Mouse (Mus musculus): ENCODE measurements around the gene Ppp3r1. TPM values are rescaled to one million over a fixed set of nuclear protein-coding genes. Genes with fewer than 3 reads are reported as not detected.

The Ppp3r1 gene
- polyA plus RNA-seq, 1 experiment from 2014 or later, result 88.2 TPM

- Histone ChIP-seq H3K4me3 (ENCODE audit: low read length) (no peak overlapping the region), H3K27ac (ENCODE audit: low read length) (no peak overlapping the region), H3K36me3 (ENCODE audit: control insufficient read depth, insufficient read depth, low read length) (peaks cover 6% of the 10 kb centered on the region; the same call in 1 of the 2 replicates), H3K4me2 (ENCODE audit: low read depth, low read length) (no peak overlapping the region), H3K9ac (ENCODE audit: low read depth, low read length) (no peak overlapping the region), H3K4me1 (ENCODE audit: control insufficient read depth, insufficient read depth, low read length) (no peaks in the 10 kb centered on the region), H3K9me3 (ENCODE audit: control insufficient read depth, low read length) (no peaks in the 10 kb centered on the region), H3K27me3 (replicated peaks; ENCODE audit: control insufficient read depth, insufficient read depth, low read length) (no peaks in the 10 kb centered on the region)
- peak; percentile 73 for ATAC-seq
- 77% methylated on average over 9 of the region's 9 CpGs for WGBS
Observed at GRCm38 (mm10) chr11:17192151-17192844, 33.2 kb downstream of the Ppp3r1 start.

GRCm38 (mm10) chr11:17199170-17199569 is 40.1 kb downstream of the Ppp3r1 start:
- 84% methylated on average over 5 of the region's 5 CpGs for WGBS
- ATAC-seq, result no peak
- no peaks in the 10 kb centered on the region for H3K9me3 ChIP-seq (ENCODE audit: control insufficient read depth, low read length)
- peaks cover 8% of the 10 kb centered on the region; the same call in 1 of the 2 replicates for H3K36me3 ChIP-seq (ENCODE audit: control insufficient read depth, insufficient read depth, low read length)
- H3K4me3 ChIP-seq (ENCODE audit: low read length), result no peak overlapping the region
- no peaks in the 10 kb centered on the region for H3K4me1 ChIP-seq (ENCODE audit: control insufficient read depth, insufficient read depth, low read length)
- no peak overlapping the region for H3K27ac ChIP-seq (ENCODE audit: low read length)
- no peak overlapping the region for H3K4me2 ChIP-seq (ENCODE audit: low read depth, low read length)
- no peak overlapping the region for H3K9ac ChIP-seq (ENCODE audit: low read depth, low read length)
- H3K27me3 ChIP-seq (replicated peaks; ENCODE audit: control insufficient read depth, insufficient read depth, low read length), result no peaks in the 10 kb centered on the region

DNA sequence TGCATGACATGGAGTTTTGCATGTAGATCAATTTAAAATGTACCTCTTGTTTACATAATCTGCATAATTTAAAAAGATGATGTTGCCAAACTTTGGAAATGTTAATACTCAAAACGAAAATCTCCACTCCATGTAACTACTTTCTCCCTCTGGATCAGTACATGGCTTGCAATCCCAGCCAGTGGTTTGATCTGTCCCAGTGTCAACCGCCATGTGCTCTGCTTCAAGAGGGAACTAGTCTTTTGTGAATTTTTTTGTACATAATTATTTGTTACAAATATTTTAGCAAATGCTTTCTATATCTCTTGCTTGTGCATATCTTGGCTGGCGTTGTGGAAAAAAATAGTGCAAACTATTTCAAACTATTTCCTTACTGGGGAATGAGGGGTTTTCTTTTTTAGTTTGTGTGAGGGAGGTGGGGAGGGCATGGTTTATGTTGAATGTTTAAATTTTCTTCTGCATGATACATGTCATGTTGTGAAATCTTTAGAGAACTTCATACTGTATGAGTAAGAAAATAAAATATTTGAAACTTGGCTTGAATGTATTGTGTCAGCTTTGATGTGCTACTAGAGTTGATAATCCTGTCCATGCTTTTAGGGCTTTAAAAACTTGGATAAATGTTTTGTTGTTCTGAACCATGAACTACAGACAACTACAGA is 40.9 kb downstream of the Ppp3r1 start:
- H3K9me3 ChIP-seq (ENCODE audit: control insufficient read depth, low read length), result no peaks in the 10 kb centered on the region
- no peaks in the 10 kb centered on the region for H3K27me3 ChIP-seq (replicated peaks; ENCODE audit: control insufficient read depth, insufficient read depth, low read length)
- H3K4me2 ChIP-seq (ENCODE audit: low read depth, low read length), result no peak overlapping the region
- H3K36me3 ChIP-seq (ENCODE audit: control insufficient read depth, insufficient read depth, low read length), result peaks cover 8% of the 10 kb centered on the region; the same call in 1 of the 2 replicates
- no peak for ATAC-seq
- no peaks in the 10 kb centered on the region for H3K4me1 ChIP-seq (ENCODE audit: control insufficient read depth, insufficient read depth, low read length)
- 89% methylated on average over 3 of the region's 3 CpGs for WGBS
- H3K27ac ChIP-seq (ENCODE audit: low read length), result no peak overlapping the region
- no peak overlapping the region for H3K4me3 ChIP-seq (ENCODE audit: low read length)
- H3K9ac ChIP-seq (ENCODE audit: low read depth, low read length), result no peak overlapping the region

- no peak for ATAC-seq
- Histone ChIP-seq H3K4me1 (ENCODE audit: control insufficient read depth, insufficient read depth, low read length) (no peaks in the 10 kb centered on the region), H3K4me3 (ENCODE audit: low read length) (no peak overlapping the region), H3K9ac (ENCODE audit: low read depth, low read length) (no peak overlapping the region), H3K27ac (ENCODE audit: low read length) (no peak overlapping the region), H3K27me3 (replicated peaks; ENCODE audit: control insufficient read depth, insufficient read depth, low read length) (no peaks in the 10 kb centered on the region), H3K9me3 (ENCODE audit: control insufficient read depth, low read length) (no peaks in the 10 kb centered on the region), H3K36me3 (ENCODE audit: control insufficient read depth, insufficient read depth, low read length) (0 out of 2 replicates have a peak, but pooled peaks cover 2% of the 10 kb centered on the region), H3K4me2 (ENCODE audit: low read depth, low read length) (no peak overlapping the region)
- 85% methylated on average over 4 of the region's 4 CpGs for WGBS
Observed at GRCm38 (mm10) chr11:17200936-17201335, 41.9 kb downstream of the Ppp3r1 start.

GRCm38 (mm10) chr11:17202481-17202880 is 43.4 kb downstream of the Ppp3r1 start:
- 84% methylated on average over 6 of the region's 6 CpGs for WGBS
- H3K4me2 ChIP-seq (ENCODE audit: low read depth, low read length), result no peak overlapping the region
- H3K4me1 ChIP-seq (ENCODE audit: control insufficient read depth, insufficient read depth, low read length), result no peaks in the 10 kb centered on the region
- H3K9ac ChIP-seq (ENCODE audit: low read depth, low read length), result no peak overlapping the region
- H3K4me3 ChIP-seq (ENCODE audit: low read length), result no peak overlapping the region
- H3K9me3 ChIP-seq (ENCODE audit: control insufficient read depth, low read length), result no peaks in the 10 kb centered on the region
- H3K27me3 ChIP-seq (replicated peaks; ENCODE audit: control insufficient read depth, insufficient read depth, low read length), result no peaks in the 10 kb centered on the region
- no peak for ATAC-seq
- no peak overlapping the region for H3K27ac ChIP-seq (ENCODE audit: low read length)
- 0 out of 2 replicates have a peak, but pooled peaks cover under 1% of the 10 kb centered on the region for H3K36me3 ChIP-seq (ENCODE audit: control insufficient read depth, insufficient read depth, low read length)

- Histone ChIP-seq H3K9me3 (ENCODE audit: control insufficient read depth, low read length) (no peaks in the 10 kb centered on the region), H3K4me1 (ENCODE audit: control insufficient read depth, insufficient read depth, low read length) (peaks cover 8% of the 10 kb centered on the region), H3K36me3 (ENCODE audit: control insufficient read depth, insufficient read depth, low read length) (no peaks in the 10 kb centered on the region), H3K4me2 (ENCODE audit: low read depth, low read length) (peak within 1 kb of the TSS; percentile 69), H3K27me3 (replicated peaks; ENCODE audit: control insufficient read depth, insufficient read depth, low read length) (no peaks in the 10 kb centered on the region), H3K4me3 (ENCODE audit: low read length) (peak within 1 kb of the TSS; percentile 90), H3K9ac (ENCODE audit: low read depth, low read length) (peak within 1 kb of the TSS; percentile 82), H3K27ac (ENCODE audit: low read length) (peak within 1 kb of the TSS; percentile 73)
- ATAC-seq, result peak; percentile 99
- under 1% methylated on average over 65 of the region's 65 CpGs for WGBS
Observed at GRCm38 (mm10) chr11:17211258-17212140, 52.4 kb downstream of the Ppp3r1 start, which contains the start of gene Pno1. TSS of gene Pno1 (minus strand) at chr11:17211568.

DNA sequence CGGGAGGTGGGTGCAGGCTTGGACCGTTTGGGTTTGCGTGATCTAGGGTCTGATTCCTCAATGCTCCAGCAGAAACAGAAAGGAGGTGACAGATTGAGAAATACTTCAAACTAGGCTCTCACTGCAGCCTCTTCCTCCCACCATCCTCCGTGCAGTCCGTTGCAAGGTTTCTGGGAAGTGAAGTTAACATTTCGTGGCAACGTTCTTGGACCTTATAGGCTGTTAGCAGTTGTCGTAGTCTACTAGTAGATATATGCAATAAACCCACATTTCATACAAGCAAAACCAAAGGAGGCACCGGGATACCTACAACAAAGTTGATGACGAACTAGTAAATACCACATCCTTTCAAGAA is 53.1 kb downstream of the Ppp3r1 start:
- H3K27me3 ChIP-seq (replicated peaks; ENCODE audit: control insufficient read depth, insufficient read depth, low read length), result no peaks in the 10 kb centered on the region
- peak overlapping the region; percentile 70; the same call in 1 of the 2 replicates for H3K27ac ChIP-seq (ENCODE audit: low read length)
- WGBS, result 1% methylated on average over 10 of the region's 10 CpGs
- ATAC-seq, result no peak; the same call in none of the 2 replicates
- H3K4me1 ChIP-seq (ENCODE audit: control insufficient read depth, insufficient read depth, low read length), result peaks cover 8% of the 10 kb centered on the region
- H3K9ac ChIP-seq (ENCODE audit: low read depth, low read length), result peak overlapping the region; percentile 82
- peak overlapping the region; percentile 90 for H3K4me3 ChIP-seq (ENCODE audit: low read length)
- no peaks in the 10 kb centered on the region for H3K9me3 ChIP-seq (ENCODE audit: control insufficient read depth, low read length)
- H3K4me2 ChIP-seq (ENCODE audit: low read depth, low read length), result peak overlapping the region; percentile 69
- no peaks in the 10 kb centered on the region for H3K36me3 ChIP-seq (ENCODE audit: control insufficient read depth, insufficient read depth, low read length)

DNA sequence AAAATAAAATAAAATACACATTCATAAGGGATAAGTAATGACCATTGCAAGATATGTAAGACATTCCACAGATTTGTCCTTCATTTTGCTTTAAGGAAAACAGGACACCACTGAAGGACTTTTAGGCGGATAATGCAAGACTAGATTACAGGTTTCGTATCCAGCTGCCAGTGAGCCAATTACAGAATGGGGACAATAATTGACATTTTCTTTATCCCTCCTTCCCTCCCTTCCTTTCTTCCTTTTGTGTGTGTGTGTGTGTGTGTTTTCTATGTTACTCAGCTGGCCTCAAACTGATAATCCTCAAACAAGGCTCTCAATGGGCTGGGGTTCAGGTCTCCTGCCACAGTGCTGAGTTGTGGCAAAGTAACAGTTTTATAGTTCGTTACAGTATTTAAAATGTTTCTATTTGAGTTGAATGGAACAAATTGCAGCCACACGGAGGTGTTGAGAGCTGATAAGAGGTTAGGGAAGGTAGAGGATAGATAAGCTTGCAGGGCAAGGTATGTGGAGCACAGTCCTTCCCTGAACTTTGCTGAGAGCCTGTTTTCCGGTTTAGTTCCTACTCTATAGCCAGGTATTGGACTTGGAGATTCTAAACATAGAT is 53.9 kb downstream of the Ppp3r1 start:
- Histone ChIP-seq H3K36me3 (ENCODE audit: control insufficient read depth, insufficient read depth, low read length) (no peaks in the 10 kb centered on the region), H3K4me2 (ENCODE audit: low read depth, low read length) (peak overlapping the region; percentile 69), H3K9me3 (ENCODE audit: control insufficient read depth, low read length) (no peaks in the 10 kb centered on the region), H3K27me3 (replicated peaks; ENCODE audit: control insufficient read depth, insufficient read depth, low read length) (no peaks in the 10 kb centered on the region), H3K4me1 (ENCODE audit: control insufficient read depth, insufficient read depth, low read length) (peaks cover 8% of the 10 kb centered on the region), H3K27ac (ENCODE audit: low read length) (no peak overlapping the region), H3K4me3 (ENCODE audit: low read length) (no peak overlapping the region), H3K9ac (ENCODE audit: low read depth, low read length) (no peak overlapping the region)
- ATAC-seq, result no peak
- 69% methylated on average over 5 of the region's 5 CpGs for WGBS

DNA sequence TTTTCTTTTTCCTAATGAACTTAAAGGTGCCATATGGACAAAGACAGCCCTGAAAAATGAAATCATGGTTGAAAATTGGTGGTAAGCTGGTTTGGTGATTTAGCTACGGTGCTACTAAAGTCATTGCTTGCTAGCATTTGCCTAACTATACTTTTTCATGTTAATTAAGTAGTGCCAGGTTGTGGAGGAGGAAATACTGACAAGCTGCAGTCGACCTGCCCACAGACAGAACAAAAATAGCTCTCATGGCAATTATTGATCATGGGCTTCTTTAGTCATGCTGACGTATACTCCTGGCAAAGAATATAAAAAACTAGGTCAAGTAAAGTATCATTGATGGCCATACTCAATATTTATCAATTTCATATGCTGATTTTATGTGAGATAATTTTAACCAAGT is 56.4 kb downstream of the Ppp3r1 start:
- no peaks in the 10 kb centered on the region for H3K9me3 ChIP-seq (ENCODE audit: control insufficient read depth, low read length)
- H3K9ac ChIP-seq (ENCODE audit: low read depth, low read length), result no peak overlapping the region
- no peaks in the 10 kb centered on the region for H3K27me3 ChIP-seq (replicated peaks; ENCODE audit: control insufficient read depth, insufficient read depth, low read length)
- ATAC-seq, result no peak
- peaks cover 6% of the 10 kb centered on the region for H3K4me1 ChIP-seq (ENCODE audit: control insufficient read depth, insufficient read depth, low read length)
- H3K4me2 ChIP-seq (ENCODE audit: low read depth, low read length), result no peak overlapping the region
- H3K4me3 ChIP-seq (ENCODE audit: low read length), result no peak overlapping the region
- no peak overlapping the region for H3K27ac ChIP-seq (ENCODE audit: low read length)
- no peaks in the 10 kb centered on the region for H3K36me3 ChIP-seq (ENCODE audit: control insufficient read depth, insufficient read depth, low read length)
- 93% methylated on average over 3 of the region's 3 CpGs for WGBS

All from intestine, embryonic 16.5 days (tissue).